Mouse (Mus musculus) embryonic fibroblast, embryonic 13.5 days (primary cell): ENCODE measurements around the gene Pcca. TPM values are rescaled to one million over a fixed set of nuclear protein-coding genes. Genes with fewer than 3 reads are reported as not detected.

Experiments
- H3K27ac ChIP-seq: 2 replicates; pipeline ENCODE4 v1.5.1; 2012; ENCODE audit warnings: low read length, control low read depth, inconsistent platforms; ENCODE audit not compliant: insufficient read depth
- H3K4me1 ChIP-seq: 2 replicates; pipeline ENCODE4 v1.6.1; 2011; ENCODE audit warnings: low read length; ENCODE audit not compliant: control insufficient read depth, insufficient read depth
- H3K4me3 ChIP-seq: 2 replicates; pipeline ENCODE4 v1.5.1; 2011; ENCODE audit warnings: mild to moderate bottlenecking, control low read depth, low read length; ENCODE audit not compliant: insufficient read depth
- CTCF ChIP-seq: IDR thresholded peaks from 2 replicates; pipeline ENCODE4 v1.5.1; 2011; ENCODE audit warnings: mild to moderate bottlenecking, control low read depth, low read length, moderate library complexity, borderline replicate concordance; ENCODE audit not compliant: insufficient read depth
- POLR2A ChIP-seq: IDR thresholded peaks from 2 replicates; pipeline ENCODE4 v1.6.1; 2011; ENCODE audit warnings: low read depth, mild to moderate bottlenecking, control low read depth, low read length, moderate library complexity
- polyA plus RNA-seq: library from polyadenylated mRNA; stranded (reverse); fragments of >200 nt; gene quantifications from 2 replicates; pipeline ENCODE4 v1.2.4, GENCODE M21; 2011; ENCODE audit warnings: low read depth; ENCODE audit not compliant: missing spikeins, insufficient read length

The Pcca gene
- polyA plus RNA-seq, 1 experiment, result 30.5 TPM

DNA sequence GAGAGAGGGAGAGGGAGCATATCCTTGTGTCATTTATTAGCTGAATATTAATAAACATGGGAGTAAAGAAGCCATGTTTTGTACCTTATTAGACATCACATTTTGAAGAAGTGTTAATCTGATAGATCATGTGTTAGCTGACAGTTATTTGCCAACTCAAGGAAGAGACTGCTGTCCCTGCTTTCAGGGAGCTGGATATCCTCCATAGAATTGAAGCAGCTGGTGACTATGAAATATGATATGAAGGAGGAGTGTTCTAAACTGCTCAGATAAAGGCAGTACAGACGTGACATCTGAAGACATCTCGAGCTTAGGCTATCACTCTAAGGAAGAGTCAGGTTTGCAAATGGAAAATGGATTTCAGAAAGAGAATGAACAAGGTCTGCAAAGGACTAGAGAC is 289.7 kb downstream of the Pcca start:
- no peak for TF ChIP-seq POLR2A
- TF ChIP-seq CTCF, result no peak
- H3K27ac ChIP-seq, result no peak overlapping the region
- H3K4me1 ChIP-seq, result no peaks in the 10 kb centered on the region
- H3K4me3 ChIP-seq, result no peak overlapping the region

DNA sequence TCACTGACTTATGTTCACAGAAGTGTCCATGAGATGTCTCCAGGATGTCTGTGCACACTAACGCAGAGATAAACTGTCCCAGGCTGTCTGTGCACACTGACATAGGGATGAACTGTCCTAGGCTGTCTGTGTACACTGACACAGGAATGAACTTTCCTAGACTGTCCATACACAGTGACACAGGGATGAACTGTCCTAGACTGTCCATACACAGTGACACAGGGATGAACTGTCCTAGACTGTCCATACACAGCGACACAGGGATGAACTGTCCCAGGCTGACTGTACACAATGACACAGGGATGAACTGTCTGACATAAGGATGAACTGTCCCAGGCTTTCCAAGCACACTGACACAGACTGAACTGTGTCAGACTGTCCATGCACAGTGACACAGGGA is 291.3 kb downstream of the Pcca start:
- no peak for TF ChIP-seq CTCF
- TF ChIP-seq POLR2A, result no peak
- H3K27ac ChIP-seq, result no peak overlapping the region
- no peak overlapping the region for H3K4me3 ChIP-seq
- H3K4me1 ChIP-seq, result no peaks in the 10 kb centered on the region

GRCm38 (mm10) chr14:122830433-122830832 is 296.3 kb downstream of the Pcca start:
- H3K4me1 ChIP-seq, result no peaks in the 10 kb centered on the region
- H3K4me3 ChIP-seq, result no peak overlapping the region
- TF ChIP-seq POLR2A (no peak), CTCF (no peak)

GRCm38 (mm10) chr14:122833666-122834065 is 299.5 kb downstream of the Pcca start:
- H3K27ac ChIP-seq, result no peak overlapping the region
- TF ChIP-seq POLR2A (no peak), CTCF (no peak)
- no peak overlapping the region for H3K4me3 ChIP-seq
- no peaks in the 10 kb centered on the region for H3K4me1 ChIP-seq

More at GRCm38 (mm10) chr14:122830433-122830832, 296.3 kb downstream of the Pcca start:
- no peak overlapping the region for H3K27ac ChIP-seq

DNA sequence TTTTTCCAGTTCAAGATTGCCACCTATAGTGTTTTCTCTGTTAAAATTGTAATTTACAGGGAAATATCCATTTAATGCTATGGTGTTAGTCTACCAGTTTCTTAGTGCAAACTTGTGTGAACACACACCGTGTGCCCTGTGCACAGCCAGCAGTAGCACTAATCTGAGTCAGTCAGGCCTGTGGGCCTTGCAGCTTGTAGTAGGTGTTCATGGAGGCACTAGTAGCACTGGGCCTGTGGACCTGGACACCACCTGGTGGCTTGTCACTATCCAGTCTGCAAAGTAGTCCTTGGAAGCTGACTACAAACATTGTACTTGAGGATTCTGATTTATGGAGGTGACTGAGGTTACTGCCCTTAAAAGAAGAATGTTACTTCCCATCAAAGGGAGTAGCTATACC is 300.6 kb downstream of the Pcca start:
- no peak for TF ChIP-seq CTCF
- no peak for TF ChIP-seq POLR2A
- no peak overlapping the region for H3K4me3 ChIP-seq
- no peak overlapping the region for H3K27ac ChIP-seq
- H3K4me1 ChIP-seq, result no peaks in the 10 kb centered on the region

- Histone ChIP-seq H3K4me3 (no peak overlapping the region), H3K4me1 (no peaks in the 10 kb centered on the region), H3K27ac (no peak overlapping the region)
- no peak for TF ChIP-seq CTCF
- TF ChIP-seq POLR2A, result no peak
Measured at GRCm38 (mm10) chr14:122835487-122836190, 301.5 kb downstream of the Pcca start.

- TF ChIP-seq CTCF (no peak), POLR2A (no peak)
- Histone ChIP-seq H3K27ac (no peak overlapping the region), H3K4me3 (no peak overlapping the region), H3K4me1 (no peaks in the 10 kb centered on the region)
Measured at GRCm38 (mm10) chr14:122836221-122836620, 302.1 kb downstream of the Pcca start.

DNA sequence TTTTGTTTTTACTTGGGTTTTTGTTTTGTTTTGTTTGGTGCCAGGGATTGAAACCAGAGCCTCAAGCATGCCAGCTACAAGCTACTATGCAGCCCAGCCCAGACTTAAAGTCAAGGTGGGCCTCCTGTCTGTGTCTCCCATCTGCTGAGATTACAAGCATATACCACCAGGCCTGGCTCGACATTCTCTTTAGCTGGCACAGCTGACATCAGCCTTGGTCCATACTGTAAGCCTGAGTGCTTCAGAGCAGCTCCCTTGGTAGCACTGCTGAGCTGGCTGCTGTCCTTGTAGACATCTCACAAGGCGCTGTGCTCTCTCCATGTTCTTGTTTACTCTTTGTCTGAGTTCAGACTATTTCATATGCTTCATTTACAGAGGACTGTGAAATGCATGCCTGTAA is 302.9 kb downstream of the Pcca start:
- H3K4me3 ChIP-seq, result no peak overlapping the region
- no peak overlapping the region for H3K27ac ChIP-seq
- H3K4me1 ChIP-seq, result no peaks in the 10 kb centered on the region
- TF ChIP-seq CTCF (no peak), POLR2A (no peak)

- no peak overlapping the region for H3K27ac ChIP-seq
- no peaks in the 10 kb centered on the region for H3K4me1 ChIP-seq
- no peak for TF ChIP-seq CTCF
- no peak for TF ChIP-seq POLR2A
- no peak overlapping the region for H3K4me3 ChIP-seq
Measured at GRCm38 (mm10) chr14:122852506-122853057, 318.5 kb downstream of the Pcca start.

- TF ChIP-seq POLR2A (no peak), CTCF (no peak)
- Histone ChIP-seq H3K4me1 (no peaks in the 10 kb centered on the region), H3K4me3 (no peak overlapping the region), H3K27ac (no peak overlapping the region)
Measured at GRCm38 (mm10) chr14:122859792-122860191, 325.7 kb downstream of the Pcca start.
